Mouse (Mus musculus): ENCODE results near the gene Lrrc8d. TPM values are rescaled to one million over a fixed set of nuclear protein-coding genes. Genes with fewer than 3 reads are reported as not detected.

Gene Lrrc8d
- 8.9 and 10.9 TPM in 2 replicates for polyA plus RNA-seq (2015; fragmentation: Nextera tagmentation; extraction: Ambion mirVana)

DNA sequence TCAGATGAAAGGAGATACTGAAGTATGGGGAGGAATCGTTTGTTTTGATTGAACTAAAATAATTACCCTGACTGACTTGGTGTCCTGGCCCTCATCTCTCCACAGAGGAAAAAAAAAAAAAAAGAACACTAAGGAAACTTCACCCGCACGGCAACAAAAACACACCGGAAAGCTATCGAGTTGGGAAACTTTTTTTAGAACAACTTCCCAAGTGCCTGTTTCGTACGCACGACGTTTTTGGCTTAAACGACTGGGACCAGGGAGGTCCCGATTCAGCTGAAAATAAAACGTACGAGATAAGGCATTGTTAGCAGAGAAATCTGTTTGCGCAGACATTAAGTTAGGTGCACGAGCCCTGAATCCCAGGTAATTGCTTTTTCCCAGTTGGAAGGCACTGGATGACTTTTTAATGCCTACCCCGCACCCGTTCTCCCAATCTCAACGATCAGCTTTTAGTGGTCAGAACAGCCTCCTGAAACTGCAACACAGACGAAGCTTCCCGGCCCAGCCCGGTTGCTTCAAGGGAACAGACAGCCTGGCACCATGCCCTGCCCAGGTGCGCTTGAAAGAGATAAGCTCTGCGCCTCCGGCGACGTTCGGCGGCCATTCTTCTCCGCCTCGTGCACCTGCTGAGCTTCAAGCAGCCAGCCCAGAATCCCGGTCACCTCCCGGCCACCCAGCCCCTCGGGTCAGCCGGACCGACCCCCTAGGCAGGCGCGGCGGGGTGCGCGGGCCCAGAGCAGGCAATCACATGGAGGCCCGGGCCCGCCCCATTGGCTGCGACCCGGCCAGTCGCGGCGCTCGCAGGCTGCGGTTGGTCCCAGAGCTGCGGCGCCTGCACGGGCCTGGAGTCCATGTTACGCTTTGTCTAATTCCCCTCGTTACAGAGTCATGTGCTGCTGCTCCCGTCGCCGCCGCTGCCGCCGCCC is at the start of gene Lrrc8d:
TSS of gene Lrrc8d (plus strand) at position 829 of the 929 bp plus-strand sequence.
- Histone ChIP-seq H3K4me2 (ENCODE audit: low read depth, low read length) (peak within 1 kb of the TSS; percentile 87), H3K36me3 (ENCODE audit: control insufficient read depth, insufficient read depth, low read length) (no peaks in the 10 kb centered on the region), H3K27me3 (replicated peaks; ENCODE audit: control insufficient read depth, insufficient read depth, low read length) (0 out of 2 replicates have a peak, but pooled peaks cover 3% of the 10 kb centered on the region), H3K4me3 (ENCODE audit: low read length) (peak within 1 kb of the TSS; percentile 90), H3K9me3 (ENCODE audit: control insufficient read depth, low read length) (no peaks in the 10 kb centered on the region), H3K4me1 (ENCODE audit: control insufficient read depth, insufficient read depth, low read length) (peaks cover 15% of the 10 kb centered on the region), H3K27ac (ENCODE audit: low read length) (peak within 1 kb of the TSS; percentile 95), H3K9ac (ENCODE audit: low read depth, low read length) (peak within 1 kb of the TSS; percentile 95)
- peak; percentile 84 for ATAC-seq
- WGBS: 2% methylated on average over 59 of the region's 60 CpGs

- no peak overlapping the region for H3K9ac ChIP-seq (ENCODE audit: low read depth, low read length)
- no peaks in the 10 kb centered on the region for H3K27me3 ChIP-seq (replicated peaks; ENCODE audit: control insufficient read depth, insufficient read depth, low read length)
- no peak for ATAC-seq
- no peak overlapping the region; the same call in 1 of the 2 replicates for H3K27ac ChIP-seq (ENCODE audit: low read length)
- WGBS: 83% methylated on average over 8 of the region's 8 CpGs
- no peaks in the 10 kb centered on the region for H3K36me3 ChIP-seq (ENCODE audit: control insufficient read depth, insufficient read depth, low read length)
- H3K4me2 ChIP-seq (ENCODE audit: low read depth, low read length): no peak overlapping the region
- no peaks in the 10 kb centered on the region for H3K9me3 ChIP-seq (ENCODE audit: control insufficient read depth, low read length)
- no peak overlapping the region for H3K4me3 ChIP-seq (ENCODE audit: low read length)
- H3K4me1 ChIP-seq (ENCODE audit: control insufficient read depth, insufficient read depth, low read length): no peaks in the 10 kb centered on the region
Measured at GRCm38 (mm10) chr5:105650728-105651479, 48.9 kb upstream of the Lrrc8d start.

- Histone ChIP-seq H3K27ac (ENCODE audit: low read length) (no peak overlapping the region; the same call in 1 of the 2 replicates), H3K9me3 (ENCODE audit: control insufficient read depth, low read length) (no peaks in the 10 kb centered on the region), H3K36me3 (ENCODE audit: control insufficient read depth, insufficient read depth, low read length) (no peaks in the 10 kb centered on the region), H3K27me3 (replicated peaks; ENCODE audit: control insufficient read depth, insufficient read depth, low read length) (no peaks in the 10 kb centered on the region), H3K9ac (ENCODE audit: low read depth, low read length) (0 out of 2 replicates have a peak overlapping the region, but pooled peaks have one; percentile 27), H3K4me1 (ENCODE audit: control insufficient read depth, insufficient read depth, low read length) (no peaks in the 10 kb centered on the region), H3K4me2 (ENCODE audit: low read depth, low read length) (no peak overlapping the region), H3K4me3 (ENCODE audit: low read length) (no peak overlapping the region)
- no peak for ATAC-seq
- WGBS: 45% methylated on average over 11 of the region's 11 CpGs
Measured at GRCm38 (mm10) chr5:105651561-105651991, 48.2 kb upstream of the Lrrc8d start.

GRCm38 (mm10) chr5:105654237-105655063 is 45.3 kb upstream of the Lrrc8d start:
- Histone ChIP-seq H3K27me3 (replicated peaks; ENCODE audit: control insufficient read depth, insufficient read depth, low read length) (no peaks in the 10 kb centered on the region), H3K36me3 (ENCODE audit: control insufficient read depth, insufficient read depth, low read length) (no peaks in the 10 kb centered on the region), H3K9ac (ENCODE audit: low read depth, low read length) (no peak overlapping the region), H3K9me3 (ENCODE audit: control insufficient read depth, low read length) (no peaks in the 10 kb centered on the region), H3K4me3 (ENCODE audit: low read length) (no peak overlapping the region), H3K4me2 (ENCODE audit: low read depth, low read length) (no peak overlapping the region), H3K27ac (ENCODE audit: low read length) (no peak overlapping the region), H3K4me1 (ENCODE audit: control insufficient read depth, insufficient read depth, low read length) (no peaks in the 10 kb centered on the region)
- peak; percentile 65 for ATAC-seq
- 25% methylated on average over 15 of the region's 15 CpGs for WGBS

DNA sequence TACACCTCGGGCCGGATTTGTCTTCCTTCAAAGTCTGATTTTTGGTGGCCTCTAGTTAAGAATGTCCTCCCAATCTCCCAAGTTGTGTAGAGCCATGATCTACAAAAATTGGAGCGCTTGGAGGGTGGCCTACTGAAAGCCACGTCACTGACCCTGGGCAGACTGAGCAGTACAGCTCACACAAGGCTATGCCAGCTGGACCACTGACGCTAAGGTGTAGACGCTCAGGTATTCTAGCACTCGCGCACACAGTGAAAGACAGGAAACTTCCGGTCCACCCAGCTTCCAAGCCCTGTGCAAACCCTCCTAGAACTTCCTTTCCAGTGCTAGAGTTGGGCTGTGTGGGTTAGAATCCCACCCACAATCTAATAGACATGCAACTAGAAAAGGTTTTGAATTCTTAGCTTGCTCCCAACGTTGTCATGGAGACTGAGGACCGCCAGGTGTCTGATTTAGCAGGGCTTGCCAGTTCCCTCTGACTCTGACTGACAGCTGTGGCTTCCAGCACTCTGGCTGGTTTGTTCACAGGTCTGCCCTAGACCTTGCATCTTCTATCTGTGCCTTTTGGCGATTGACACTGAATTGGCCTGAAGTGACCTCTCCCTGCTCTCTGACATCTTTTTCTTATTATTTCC is 44.6 kb upstream of the Lrrc8d start:
- 72% methylated on average over 12 of the region's 12 CpGs for WGBS
- 0 out of 2 replicates have a peak, but pooled peaks have one; percentile 16 for ATAC-seq
- Histone ChIP-seq H3K9me3 (ENCODE audit: control insufficient read depth, low read length) (no peaks in the 10 kb centered on the region), H3K4me1 (ENCODE audit: control insufficient read depth, insufficient read depth, low read length) (no peaks in the 10 kb centered on the region), H3K9ac (ENCODE audit: low read depth, low read length) (no peak overlapping the region), H3K27ac (ENCODE audit: low read length) (no peak overlapping the region), H3K27me3 (replicated peaks; ENCODE audit: control insufficient read depth, insufficient read depth, low read length) (no peaks in the 10 kb centered on the region), H3K36me3 (ENCODE audit: control insufficient read depth, insufficient read depth, low read length) (no peaks in the 10 kb centered on the region), H3K4me2 (ENCODE audit: low read depth, low read length) (no peak overlapping the region), H3K4me3 (ENCODE audit: low read length) (no peak overlapping the region)

DNA sequence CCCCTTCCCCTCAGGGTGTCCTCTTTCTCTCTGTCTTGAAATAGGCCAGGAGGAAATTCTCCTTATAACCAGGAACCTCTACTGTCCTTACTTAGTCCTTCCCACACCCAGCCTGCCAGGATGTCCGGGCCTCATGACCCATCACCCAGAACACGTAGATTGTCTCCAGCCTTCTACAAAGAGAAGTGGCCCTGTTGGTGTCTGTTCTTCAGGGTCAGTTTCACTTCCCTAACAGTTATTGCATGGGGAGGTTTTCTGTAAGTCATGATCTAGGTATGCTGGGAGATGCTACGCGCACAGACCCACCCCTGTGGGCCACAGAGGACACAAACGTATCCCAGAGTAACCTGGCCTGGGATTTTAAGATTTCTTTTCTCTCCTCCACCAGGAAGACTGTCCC is 37.9 kb upstream of the Lrrc8d start:
- no peak for ATAC-seq
- Histone ChIP-seq H3K4me2 (ENCODE audit: low read depth, low read length) (no peak overlapping the region), H3K27me3 (replicated peaks; ENCODE audit: control insufficient read depth, insufficient read depth, low read length) (no peaks in the 10 kb centered on the region), H3K4me1 (ENCODE audit: control insufficient read depth, insufficient read depth, low read length) (no peaks in the 10 kb centered on the region), H3K36me3 (ENCODE audit: control insufficient read depth, insufficient read depth, low read length) (no peaks in the 10 kb centered on the region), H3K27ac (ENCODE audit: low read length) (no peak overlapping the region), H3K9ac (ENCODE audit: low read depth, low read length) (no peak overlapping the region), H3K9me3 (ENCODE audit: control insufficient read depth, low read length) (no peaks in the 10 kb centered on the region), H3K4me3 (ENCODE audit: low read length) (no peak overlapping the region)
- WGBS: 84% methylated on average over 5 of the region's 5 CpGs

DNA sequence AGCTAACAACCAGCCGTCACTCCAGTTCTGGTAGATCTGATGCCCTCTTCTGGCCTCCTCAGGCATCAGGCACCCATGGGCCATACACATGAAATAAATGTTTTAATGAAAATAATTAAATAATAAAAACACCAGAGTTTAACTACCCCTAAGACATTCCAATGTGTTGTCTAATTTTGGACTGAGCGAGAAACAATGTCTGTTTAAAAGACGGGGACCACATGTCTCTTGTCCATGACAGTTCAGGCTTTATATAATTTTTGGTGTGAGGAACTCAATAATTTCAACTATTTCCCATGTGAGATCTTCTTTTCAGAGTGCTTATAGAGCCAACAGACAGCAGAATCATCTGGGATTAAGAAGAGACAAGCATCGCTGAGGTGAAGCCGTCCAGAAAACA is 32.8 kb upstream of the Lrrc8d start:
- Histone ChIP-seq H3K4me1 (ENCODE audit: control insufficient read depth, insufficient read depth, low read length) (no peaks in the 10 kb centered on the region), H3K4me3 (ENCODE audit: low read length) (no peak overlapping the region), H3K9me3 (ENCODE audit: control insufficient read depth, low read length) (no peaks in the 10 kb centered on the region), H3K9ac (ENCODE audit: low read depth, low read length) (no peak overlapping the region), H3K36me3 (ENCODE audit: control insufficient read depth, insufficient read depth, low read length) (no peaks in the 10 kb centered on the region), H3K27ac (ENCODE audit: low read length) (no peak overlapping the region), H3K27me3 (replicated peaks; ENCODE audit: control insufficient read depth, insufficient read depth, low read length) (no peaks in the 10 kb centered on the region), H3K4me2 (ENCODE audit: low read depth, low read length) (no peak overlapping the region)
- WGBS: 86% methylated on average over 5 of the region's 5 CpGs
- no peak for ATAC-seq

GRCm38 (mm10) chr5:105667411-105667810 is 32.4 kb upstream of the Lrrc8d start:
- no peak for ATAC-seq
- Histone ChIP-seq H3K9ac (ENCODE audit: low read depth, low read length) (no peak overlapping the region), H3K4me1 (ENCODE audit: control insufficient read depth, insufficient read depth, low read length) (no peaks in the 10 kb centered on the region), H3K9me3 (ENCODE audit: control insufficient read depth, low read length) (no peaks in the 10 kb centered on the region), H3K27me3 (replicated peaks; ENCODE audit: control insufficient read depth, insufficient read depth, low read length) (no peaks in the 10 kb centered on the region), H3K4me3 (ENCODE audit: low read length) (no peak overlapping the region), H3K4me2 (ENCODE audit: low read depth, low read length) (no peak overlapping the region), H3K36me3 (ENCODE audit: control insufficient read depth, insufficient read depth, low read length) (no peaks in the 10 kb centered on the region), H3K27ac (ENCODE audit: low read length) (no peak overlapping the region)
- WGBS: 82% methylated on average over 6 of the region's 6 CpGs
